Mouse (Mus musculus) gastrocnemius, postnatal 25 days (tissue): ENCODE results near the gene Pkig. TPM values are rescaled to one million over a fixed set of nuclear protein-coding genes. Genes with fewer than 3 reads are reported as not detected.
"Not testable (repeated sequence)": the region's sequence is repeated elsewhere in the genome, so short reads cannot be mapped to it uniquely, and the experiment has no call there.

ENCODE experiments used
- DNase-seq: peaks from one replicate; pipeline ENCODE4 v3.0.0; 2022
- total RNA-seq, 2 experiments: library from RNA; stranded (reverse); gene quantifications; 1 replicate in 1 of 2; 2 replicates in 1 of 2; pipeline ENCODE4 v1.2.3; 2021

Pkig gene
- total RNA-seq, 2 experiments from 2014 or later, result 72.1 to 93.5 TPM

- DNase-seq, result peak; percentile 70
These were observed 15.3 kb upstream of the Pkig start for GRCm38 (mm10) chr2:163642685-163643575.

GRCm38 (mm10) chr2:163643576-163643971 lies 14.6 kb upstream of the Pkig start:
- DNase-seq, result no peak

- no peak for DNase-seq
These were observed 14.1 kb upstream of the Pkig start for GRCm38 (mm10) chr2:163644047-163644446.

DNA sequence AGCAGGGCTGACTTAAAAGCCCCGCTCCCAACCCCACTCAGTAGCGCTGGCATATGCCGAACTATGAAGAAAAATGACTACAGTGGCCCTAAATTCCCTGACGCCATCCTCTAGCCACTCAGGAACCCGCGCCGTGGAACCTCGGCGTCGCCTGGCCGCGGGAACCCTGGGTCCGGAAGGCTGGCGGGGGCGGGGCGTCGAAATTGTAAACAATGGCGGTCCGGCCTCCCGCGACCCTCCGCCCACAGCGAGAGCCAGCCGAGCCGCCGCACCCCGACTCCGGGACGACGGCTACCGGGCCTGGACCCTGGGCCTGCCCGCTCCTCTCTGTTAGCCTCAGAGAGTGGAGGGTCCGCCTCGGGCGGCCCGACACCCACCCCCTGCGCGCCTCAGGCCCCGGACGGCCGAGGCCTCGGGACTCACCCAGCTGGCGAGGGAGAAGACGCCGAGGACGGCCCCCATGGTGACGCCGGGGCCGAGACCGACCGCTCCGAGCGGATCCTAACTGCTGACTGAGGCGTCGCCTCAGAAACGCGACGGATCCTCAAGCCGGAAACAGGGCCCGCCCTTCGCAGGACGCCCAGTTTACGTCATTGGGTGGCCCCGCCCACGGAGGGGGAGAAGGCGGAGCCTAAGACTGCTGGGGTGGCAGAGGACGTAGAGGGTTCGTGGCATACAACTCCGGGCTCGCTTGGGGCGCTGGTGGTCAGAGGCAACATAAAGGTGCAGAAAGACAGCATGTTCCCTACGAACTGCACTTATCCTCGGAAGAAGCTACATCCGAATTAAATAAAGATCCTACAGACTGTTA lies 13.4 kb upstream of the Pkig start, which contains the start of gene Serinc3:
TSS of gene Serinc3 (minus strand) at position 557 of the 811 bp plus-strand sequence.
- DNase-seq, result peak; percentile 98

DNA sequence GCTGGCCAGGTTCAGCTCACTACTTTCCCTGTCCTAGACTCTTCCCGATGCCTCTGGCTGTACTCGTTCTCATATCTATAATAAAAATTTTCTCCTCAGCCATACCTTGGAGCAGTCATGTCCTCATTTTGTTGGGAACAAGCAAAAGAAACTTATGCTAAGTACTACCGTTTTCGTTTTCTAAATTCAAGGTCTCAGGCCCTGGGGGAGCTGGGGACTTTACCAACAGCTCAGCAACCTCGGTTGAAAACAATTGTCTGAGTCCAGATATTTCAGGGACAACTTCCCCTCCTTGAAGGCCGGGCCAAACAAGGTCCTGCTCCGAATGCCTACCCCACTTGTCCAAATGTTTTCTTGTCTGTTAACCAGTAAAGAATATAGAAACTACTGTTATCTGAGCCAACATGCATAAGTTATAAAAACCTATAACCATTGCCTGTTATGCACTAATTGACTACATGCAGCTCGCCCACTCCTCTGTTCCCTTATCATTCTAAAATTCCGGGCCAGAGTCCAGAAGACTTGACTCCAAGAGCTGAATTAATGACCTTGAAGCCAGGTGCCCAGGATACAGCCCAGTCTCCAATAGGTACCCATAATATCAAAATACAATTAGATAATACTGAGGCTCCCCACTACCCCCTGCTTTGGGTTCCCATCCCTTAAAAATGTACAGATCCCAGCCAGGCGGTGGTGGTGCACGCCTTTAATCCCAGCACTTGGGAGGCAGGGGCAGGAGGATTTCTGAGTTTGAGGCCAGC lies 12.3 kb upstream of the Pkig start:
- no peak for DNase-seq

GRCm38 (mm10) chr2:163646461-163647080 lies 11.6 kb upstream of the Pkig start:
- DNase-seq, result no peak

- not testable (repeated sequence) for DNase-seq
These were observed 2.5 kb upstream of the Pkig start for GRCm38 (mm10) chr2:163655699-163656098.

- no peak for DNase-seq
These were observed 700 bp upstream of the Pkig start for GRCm38 (mm10) chr2:163657486-163657885.

GRCm38 (mm10) chr2:163658941-163659340 lies 755 bp downstream of the Pkig start:
- DNase-seq, result no peak

- no peak for DNase-seq
These were observed 1.2 kb downstream of the Pkig start for GRCm38 (mm10) chr2:163659431-163659830.

DNA sequence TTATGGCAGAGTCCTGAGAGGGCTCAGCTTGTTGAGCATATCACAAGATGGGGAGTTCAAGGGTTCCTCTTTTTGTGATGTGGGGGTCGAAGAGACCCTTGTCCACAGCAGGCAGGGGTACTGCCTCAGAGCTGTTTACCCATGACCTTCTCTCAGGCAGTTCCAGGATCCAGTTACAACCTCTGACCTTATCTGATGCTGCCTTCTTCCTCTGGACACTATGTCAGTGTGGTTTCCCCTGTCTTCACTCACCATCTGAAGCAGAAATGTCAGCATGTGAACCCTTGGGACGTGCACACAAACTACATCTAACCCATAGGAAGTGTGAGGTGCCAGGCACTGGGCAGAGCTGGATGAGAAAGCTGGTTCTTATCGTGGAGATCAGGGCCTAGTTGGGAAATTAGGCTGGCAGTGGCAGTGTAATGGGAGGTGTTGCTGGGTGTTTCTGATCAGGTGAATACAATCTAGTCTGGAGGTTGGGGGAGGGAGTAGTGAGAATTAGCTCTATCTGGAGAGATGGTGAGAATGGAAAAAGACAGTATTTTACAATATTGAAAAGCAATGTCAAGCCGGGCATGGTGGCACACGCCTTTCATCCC lies 2.0 kb downstream of the Pkig start:
- no peak for DNase-seq

GRCm38 (mm10) chr2:163661371-163661850 lies 3.2 kb downstream of the Pkig start:
- DNase-seq, result peak; percentile 36

- DNase-seq, result no peak
These were observed 3.9 kb downstream of the Pkig start for GRCm38 (mm10) chr2:163662076-163662475.

GRCm38 (mm10) chr2:163662698-163663221 lies 4.6 kb downstream of the Pkig start:
- no peak for DNase-seq

DNA sequence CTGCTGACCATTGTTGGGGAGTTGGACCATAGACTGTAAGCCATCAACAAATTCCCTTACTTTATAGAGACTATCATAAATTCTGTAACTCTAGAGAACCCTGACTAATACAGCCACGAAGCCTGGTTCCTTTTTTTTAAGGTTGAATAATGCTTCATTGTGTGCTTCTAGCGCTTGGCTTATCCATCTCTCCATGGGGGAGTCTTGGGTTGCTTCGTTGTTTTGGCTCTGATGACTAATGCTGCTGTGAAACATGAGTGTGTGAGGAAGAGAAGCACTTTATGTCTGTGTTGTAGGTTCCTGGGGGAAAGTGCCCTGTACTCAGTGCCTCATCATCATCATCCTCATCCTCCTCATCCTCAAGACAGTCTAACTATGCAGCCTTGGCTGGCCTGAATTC lies 5.7 kb downstream of the Pkig start:
- no peak for DNase-seq

DNA sequence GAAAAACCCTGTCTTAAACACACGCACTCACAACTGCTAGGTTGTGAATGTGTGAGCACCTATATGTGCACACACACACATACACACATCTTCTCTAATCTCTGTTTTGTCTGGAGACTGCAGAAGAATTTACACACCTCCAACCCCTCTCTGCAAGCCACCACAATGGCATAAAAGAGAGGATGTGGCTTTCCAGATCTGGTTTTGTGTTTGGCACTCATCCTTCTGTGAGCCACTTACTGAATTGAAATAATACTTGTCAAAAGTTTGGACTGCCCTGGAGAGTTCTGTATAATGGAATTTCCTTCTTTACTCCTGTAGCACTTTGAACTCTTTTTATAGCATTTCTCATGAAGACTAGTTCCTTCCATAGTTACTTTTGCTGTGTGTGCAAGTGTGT lies 8.9 kb downstream of the Pkig start:
- no peak for DNase-seq

GRCm38 (mm10) chr2:163670872-163671594 lies 12.8 kb downstream of the Pkig start:
- DNase-seq, result no peak

GRCm38 (mm10) chr2:163674397-163674796 lies 16.2 kb downstream of the Pkig start:
- DNase-seq, result no peak

DNA sequence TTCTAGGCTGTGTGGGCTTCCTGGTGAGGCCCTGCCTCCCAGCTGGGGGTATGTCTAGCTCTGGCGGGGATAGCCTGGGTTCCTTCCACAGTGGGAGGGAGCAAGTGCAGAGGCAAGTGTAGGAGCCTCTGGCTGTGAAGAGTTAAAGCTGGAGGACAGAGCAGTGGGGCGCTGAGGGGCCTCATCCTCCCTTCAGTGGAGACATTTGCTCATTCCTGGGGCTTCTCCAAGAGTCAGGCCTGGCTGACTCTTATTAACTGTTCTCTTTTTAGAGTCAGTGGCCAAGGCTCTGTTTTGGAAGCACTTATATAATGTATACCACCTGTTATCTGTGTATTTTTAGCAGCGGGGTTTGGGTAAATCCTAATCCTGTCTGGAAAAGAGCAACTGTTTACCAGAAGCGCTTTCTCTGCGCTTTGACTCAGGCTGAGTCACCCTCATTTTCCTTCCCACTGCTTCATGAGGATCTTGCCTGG lies 17.0 kb downstream of the Pkig start:
- DNase-seq, result peak; percentile 37

DNA sequence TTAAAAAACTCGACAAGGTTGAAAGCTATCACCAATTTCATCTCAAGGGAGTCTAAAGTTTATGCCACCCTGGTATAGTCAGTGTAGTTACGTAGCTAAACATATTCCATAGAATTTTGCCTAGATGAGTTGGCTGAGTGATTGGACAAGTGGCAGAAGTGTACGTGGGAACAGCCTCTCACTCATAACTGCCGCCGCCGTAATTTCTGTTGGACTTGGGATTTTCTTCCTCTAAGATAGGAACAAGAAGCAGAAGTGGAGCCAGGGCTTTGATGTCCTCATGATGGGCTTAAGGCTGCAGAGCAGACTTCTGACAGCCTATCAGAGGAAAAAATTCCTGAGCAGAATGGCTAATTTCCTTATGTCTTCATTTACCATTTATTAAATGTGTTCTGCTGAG lies 17.5 kb downstream of the Pkig start:
- no peak for DNase-seq
